Mouse (Mus musculus) lung, postnatal 0 days (tissue): ENCODE data around the gene Ccdc121. TPM values are rescaled to one million over a fixed set of nuclear protein-coding genes. Genes with fewer than 3 reads are reported as not detected.
"Not testable (repeated sequence)": the region's sequence is repeated elsewhere in the genome, so short reads cannot be mapped to it uniquely, and the experiment has no call there.

ENCODE experiments used
- ATAC-seq: fragments of 200-750 bp; cut with Nextera tagmentation; 2 replicates; pipeline ENCODE4 v1.8.0; 2017; ENCODE audit warnings: moderate library complexity
- DNase-seq: peaks from one replicate; pipeline ENCODE4 v3.0.0-alpha.2; 2016; ENCODE audit warnings: low spot score
- H3K27ac ChIP-seq: fragments of 300-500 bp; sonication (generic); 2 replicates; pipeline ENCODE4 v1.5.1; 2014; ENCODE audit warnings: antibody characterized with exemption, mild to moderate bottlenecking, low read length, mixed read lengths
- H3K27me3 ChIP-seq: fragments of 300-500 bp; sonication (generic); replicated peaks from 2 replicates; pipeline ENCODE4 v1.6.1; 2014; ENCODE audit warnings: low read length, mixed read lengths; ENCODE audit not compliant: insufficient read depth
- H3K36me3 ChIP-seq: fragments of 300-500 bp; sonication (generic); 2 replicates; pipeline ENCODE4 v1.6.1; 2014; ENCODE audit warnings: low read length, mixed read lengths; ENCODE audit not compliant: insufficient read depth
- H3K4me1 ChIP-seq: fragments of 300-500 bp; sonication (generic); 2 replicates; pipeline ENCODE4 v1.6.1; 2014; ENCODE audit warnings: antibody characterized with exemption, low read depth, low read length, mixed read lengths; ENCODE audit not compliant: insufficient read depth
- H3K4me2 ChIP-seq: fragments of 300-500 bp; sonication (generic); replicated peaks from 2 replicates; pipeline ENCODE4 v1.6.1; 2014; ENCODE audit warnings: low read depth, mild to moderate bottlenecking, low read length, moderate library complexity, mixed read lengths
- H3K4me3 ChIP-seq: fragments of 300-500 bp; sonication (generic); 2 replicates; pipeline ENCODE4 v1.5.1; 2014; ENCODE audit warnings: low read depth, low read length
- H3K9ac ChIP-seq: fragments of 300-500 bp; sonication (generic); replicated peaks from 2 replicates; pipeline ENCODE4 v1.6.1; 2014; ENCODE audit warnings: low read depth, mild to moderate bottlenecking
- H3K9me3 ChIP-seq: fragments of 300-500 bp; sonication (generic); 2 replicates; pipeline ENCODE4 v1.6.1; 2016; ENCODE audit warnings: low read length, mixed read lengths
- CTCF ChIP-seq: IDR thresholded peaks from 2 replicates; pipeline ENCODE4 v1.5.1; 2016; ENCODE audit warnings: antibody characterized with exemption, mild to moderate bottlenecking
- EP300 ChIP-seq: IDR thresholded peaks from 2 replicates; pipeline ENCODE4 v1.6.1; 2016; ENCODE audit warnings: antibody characterized with exemption, mild to moderate bottlenecking, control low read depth
- WGBS: fragments of 180-500 bp; shearing (Covaris S2); extraction: QIAGEN DNeasy Blood & Tissue Kit; methylation state at CpG from one replicate; pipeline ENCODE4 v1.1.7; 2014; 5-methylcytosine and 5-hydroxymethylcytosine counted together
- polyA plus RNA-seq: library from polyadenylated mRNA; unstranded; fragments of >200 nt; fragmentation: Nextera tagmentation; extraction: Ambion mirVana; gene quantifications from 2 replicates; pipeline ENCODE4 v1.2.1, GENCODE M21; 2015

Ccdc121 gene
- polyA plus RNA-seq, 1 experiment from 2014 or later, result 0.86 TPM

DNA sequence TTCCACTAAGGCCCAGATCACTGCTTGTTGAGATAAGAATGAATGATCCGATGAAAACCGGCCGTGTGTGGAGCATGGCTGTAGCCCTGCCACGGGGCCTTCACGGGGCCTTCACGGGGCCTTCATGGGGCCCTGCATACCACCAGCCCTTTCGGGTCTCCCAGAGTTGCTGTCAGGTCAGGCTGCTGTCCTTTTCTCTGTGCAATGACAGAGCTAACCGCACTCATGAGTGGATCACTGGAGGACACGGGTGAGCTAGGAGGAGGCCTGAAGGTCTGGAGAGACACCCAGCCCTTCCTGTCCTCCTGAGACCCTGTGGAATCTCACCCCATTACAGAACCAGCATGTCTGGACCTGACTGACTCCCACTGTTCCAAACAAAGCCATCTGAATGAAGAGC lies 6.8 kb upstream of the Ccdc121 start:
- H3K9ac ChIP-seq, result no peak overlapping the region
- no peak overlapping the region for H3K27ac ChIP-seq
- ATAC-seq (no peak), DNase-seq (no peak)
- WGBS, result 83% methylated on average over 9 of the region's 9 CpGs
- no peaks in the 10 kb centered on the region for H3K27me3 ChIP-seq
- H3K9me3 ChIP-seq, result no peaks in the 10 kb centered on the region
- H3K4me3 ChIP-seq, result no peak overlapping the region
- TF ChIP-seq CTCF (no peak), EP300 (no peak)
- H3K4me2 ChIP-seq, result no peak overlapping the region
- H3K4me1 ChIP-seq, result no peaks in the 10 kb centered on the region
- H3K36me3 ChIP-seq, result no peaks in the 10 kb centered on the region

DNA sequence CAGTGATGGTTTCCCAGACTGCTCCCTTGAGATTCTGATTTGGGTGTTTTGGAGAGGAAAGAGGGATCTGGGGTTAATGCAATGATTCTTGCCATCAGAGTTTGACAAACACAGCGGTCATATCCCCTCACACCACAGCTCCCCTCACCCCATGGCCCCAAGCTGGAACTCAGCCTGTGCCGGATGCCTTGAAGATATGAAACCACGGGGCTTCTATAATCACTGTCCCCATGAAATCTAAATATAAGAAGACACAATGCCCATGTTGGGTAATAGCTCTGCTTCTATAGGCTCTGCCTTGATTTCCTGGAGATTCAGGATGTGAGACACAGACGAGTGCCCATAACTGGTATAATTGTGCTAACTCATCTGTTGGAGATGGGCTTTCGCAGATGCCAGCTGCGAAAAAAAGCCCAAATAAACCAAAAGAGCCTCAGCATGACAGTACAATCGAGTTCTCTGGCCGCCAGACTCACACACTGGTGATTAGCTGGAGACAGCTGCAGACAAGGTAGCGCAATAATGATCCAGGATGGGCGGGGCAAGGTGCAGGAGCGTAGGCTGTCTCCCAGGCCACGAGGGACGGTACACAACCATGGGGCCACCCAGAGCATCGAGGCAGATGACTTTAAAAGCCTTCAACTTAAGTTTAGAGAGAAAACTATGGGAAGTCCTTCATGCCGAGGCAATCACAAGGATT lies 1.3 kb upstream of the Ccdc121 start:
- ATAC-seq, result peak; percentile 54
- 57% methylated on average over 15 of the region's 15 CpGs for WGBS
- no peak overlapping the region for H3K9ac ChIP-seq

DNA sequence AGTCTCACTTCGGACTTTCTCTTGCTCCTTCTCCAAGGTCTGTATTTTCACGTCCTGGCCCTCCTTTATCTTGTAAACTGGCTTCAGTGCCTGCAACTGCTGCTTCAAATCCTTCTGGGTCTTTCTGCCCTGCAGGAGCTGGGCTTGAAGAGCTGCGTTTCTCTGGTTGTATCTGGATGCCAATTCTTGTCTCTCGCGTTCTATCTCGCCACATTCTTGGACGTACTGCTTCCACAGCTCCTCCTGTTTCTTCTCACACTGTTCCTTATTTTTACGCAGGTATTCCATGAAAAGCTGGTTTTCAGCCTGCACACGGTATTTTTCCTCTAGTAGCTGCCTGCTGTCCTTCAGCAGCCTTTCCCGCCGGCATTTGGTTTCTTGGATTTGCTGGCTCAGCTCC lies 396 bp downstream of the Ccdc121 start:
- DNase-seq, H3K27ac ChIP-seq, ATAC-seq, H3K36me3 ChIP-seq, H3K9ac ChIP-seq, H3K4me3 ChIP-seq, H3K4me1 ChIP-seq, H3K27me3 ChIP-seq, H3K9me3 ChIP-seq, H3K4me2 ChIP-seq: not testable (repeated sequence)
- 68% methylated on average over 11 of the region's 11 CpGs for WGBS

More for the DNA sequence above, 1.3 kb upstream of the Ccdc121 start:
- TF ChIP-seq CTCF, result no peak
- no peak for TF ChIP-seq EP300
- Histone ChIP-seq H3K36me3 (no peaks in the 10 kb centered on the region), H3K4me1 (no peaks in the 10 kb centered on the region), H3K4me3 (no peak overlapping the region), H3K27ac (no peak overlapping the region), H3K9me3 (no peaks in the 10 kb centered on the region), H3K27me3 (no peaks in the 10 kb centered on the region), H3K4me2 (no peak overlapping the region)
- DNase-seq, result peak; percentile 9

DNA sequence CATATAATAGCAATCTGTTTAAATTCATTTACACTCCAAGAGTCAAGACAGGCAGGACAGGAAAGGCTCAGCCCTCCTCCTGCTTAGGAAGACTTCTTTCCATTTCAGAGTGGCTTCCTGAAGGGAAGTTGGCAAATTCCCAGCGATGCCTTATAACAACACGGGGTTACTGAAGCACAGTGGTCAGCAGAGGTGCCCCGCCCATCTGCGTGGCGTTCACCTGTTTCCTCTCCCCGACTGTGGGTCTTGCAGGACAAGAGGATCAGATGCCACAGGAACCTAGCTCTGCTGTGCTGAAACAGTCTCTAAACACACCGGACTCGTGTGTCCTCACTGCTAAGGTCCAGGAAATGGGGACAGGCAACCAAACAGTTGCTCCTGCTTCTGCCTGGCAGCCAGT lies 5.9 kb downstream of the Ccdc121 start:
- H3K4me3 ChIP-seq, result no peak overlapping the region
- no peaks in the 10 kb centered on the region for H3K36me3 ChIP-seq
- H3K27ac ChIP-seq, result no peak overlapping the region
- 21% methylated on average over 8 of the region's 8 CpGs for WGBS
- ATAC-seq, result peak; percentile 26
- H3K27me3 ChIP-seq, result no peaks in the 10 kb centered on the region
- H3K4me2 ChIP-seq, result peak overlapping the region; percentile 25
- TF ChIP-seq EP300 (no peak), CTCF (no peak)
- H3K9ac ChIP-seq, result no peak overlapping the region
- peak; percentile 33 for DNase-seq
- no peaks in the 10 kb centered on the region for H3K4me1 ChIP-seq
- H3K9me3 ChIP-seq, result no peaks in the 10 kb centered on the region

DNA sequence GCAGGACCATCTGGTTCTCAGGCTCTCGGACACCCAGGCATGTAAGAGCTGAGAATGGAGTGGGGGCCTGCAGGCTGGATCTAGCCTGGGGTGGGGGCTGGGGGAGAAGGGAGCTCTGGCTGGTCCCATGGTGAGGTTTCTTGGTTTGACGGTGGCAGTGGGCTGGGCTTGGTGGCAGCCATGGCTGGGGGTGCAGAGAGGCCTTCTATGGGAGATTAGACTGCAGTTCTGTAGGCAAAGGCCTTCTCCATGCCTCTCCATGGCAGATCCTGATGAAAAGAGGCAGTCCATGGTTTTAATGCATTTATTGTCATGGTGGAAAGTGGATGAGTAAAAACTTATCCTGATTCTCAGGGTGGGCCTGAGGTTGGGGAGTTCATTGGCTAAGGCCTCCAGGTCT lies 7.8 kb downstream of the Ccdc121 start:
- no peak overlapping the region for H3K27ac ChIP-seq
- H3K4me3 ChIP-seq, result no peak overlapping the region
- no peak overlapping the region for H3K9ac ChIP-seq
- H3K36me3 ChIP-seq, result no peaks in the 10 kb centered on the region
- no peaks in the 10 kb centered on the region for H3K9me3 ChIP-seq
- ATAC-seq (no peak), DNase-seq (no peak)
- no peaks in the 10 kb centered on the region for H3K27me3 ChIP-seq
- TF ChIP-seq EP300 (no peak), CTCF (no peak)
- no peaks in the 10 kb centered on the region for H3K4me1 ChIP-seq
- 88% methylated on average over 2 of the region's 2 CpGs for WGBS
- H3K4me2 ChIP-seq, result no peak overlapping the region

DNA sequence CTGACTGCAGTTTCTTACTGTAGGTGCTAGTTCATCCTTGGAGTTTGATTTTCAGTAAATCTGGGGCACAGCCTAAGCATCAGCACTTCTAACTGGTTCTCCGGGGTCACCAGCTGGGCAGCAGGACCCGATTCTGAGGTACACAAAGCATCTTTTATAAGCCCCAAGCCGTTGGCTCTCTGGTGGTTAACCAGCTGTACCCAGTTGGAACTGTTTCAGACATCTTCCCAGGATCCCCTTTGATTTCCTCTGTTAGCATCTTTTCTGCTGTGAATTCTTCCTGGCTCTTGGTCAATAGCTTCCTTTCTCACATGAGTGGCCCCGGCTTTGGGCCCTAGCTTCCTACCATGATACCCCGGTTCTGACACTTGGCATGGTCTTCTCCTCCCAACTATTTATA lies 26.6 kb downstream of the Ccdc121 start:
- TF ChIP-seq CTCF, result no peak
- TF ChIP-seq EP300, result no peak
- no peak overlapping the region for H3K27ac ChIP-seq
- H3K4me1 ChIP-seq, result no peaks in the 10 kb centered on the region
- H3K9ac ChIP-seq, result no peak overlapping the region
- no peak for DNase-seq
- H3K27me3 ChIP-seq, result no peaks in the 10 kb centered on the region
- no peak overlapping the region for H3K4me3 ChIP-seq
- H3K4me2 ChIP-seq, result no peak overlapping the region
- ATAC-seq, result no peak
- no peaks in the 10 kb centered on the region for H3K9me3 ChIP-seq
- no peaks in the 10 kb centered on the region for H3K36me3 ChIP-seq
- 75% methylated on average over 5 of the region's 5 CpGs for WGBS

DNA sequence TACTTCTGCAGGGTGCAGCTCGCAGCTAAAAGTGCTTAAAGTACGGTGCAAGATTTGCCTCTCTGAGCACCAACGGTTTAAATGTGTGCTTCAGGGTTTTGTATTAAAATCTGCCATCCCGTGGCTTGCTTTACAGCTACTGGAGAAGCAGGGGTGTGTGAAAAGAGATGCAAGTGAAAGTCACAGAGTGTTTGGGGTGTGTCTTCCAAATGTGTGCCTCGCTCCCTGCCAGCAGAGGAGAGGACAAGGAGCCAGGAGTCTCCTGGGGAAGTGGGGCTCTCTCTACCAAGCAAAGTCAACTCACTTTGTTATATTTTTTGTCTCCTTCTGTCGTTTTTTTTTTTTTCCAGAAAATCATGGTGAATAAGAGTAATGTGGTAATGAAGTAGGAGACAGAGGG lies 34.7 kb downstream of the Ccdc121 start:
- TF ChIP-seq EP300 (no peak), CTCF (no peak)
- Histone ChIP-seq H3K36me3 (no peaks in the 10 kb centered on the region), H3K4me2 (no peak overlapping the region), H3K27me3 (no peaks in the 10 kb centered on the region), H3K4me3 (no peak overlapping the region), H3K27ac (no peak overlapping the region), H3K9me3 (peaks cover 2% of the 10 kb centered on the region; the same call in 1 of the 2 replicates), H3K9ac (no peak overlapping the region), H3K4me1 (no peaks in the 10 kb centered on the region)
- ATAC-seq (no peak), DNase-seq (no peak)
- WGBS, result 54% methylated on average over 6 of the region's 6 CpGs
